Mouse (Mus musculus): ENCODE measurements at regions not wholly inside any gene's neighbourhood (a gene's known extent, or its start where the extent isn't known, plus 50 kb on each side); places are given as distances from the start of the nearest gene placed in this dataset.

- no peak for DNase-seq (ENCODE audit: low spot score in 2 of 2)
Observed at GRCm38 (mm10) chr2:172094159-172094558, 50.9 kb upstream of the Cbln4 start.

GRCm38 (mm10) chr2:172103881-172104655, 60.8 kb upstream of the Cbln4 start:
- no peak for DNase-seq (ENCODE audit: low spot score in 2 of 2)

- DNase-seq (ENCODE audit: low spot score in 2 of 2): no peak
Observed at GRCm38 (mm10) chr2:172105241-172105640, 62.0 kb upstream of the Cbln4 start.

- DNase-seq (ENCODE audit: low spot score in 2 of 2): no peak
Observed at GRCm38 (mm10) chr2:172110706-172111105, 67.4 kb upstream of the Cbln4 start.

- no peak for DNase-seq (ENCODE audit: low spot score in 2 of 2)
Observed at GRCm38 (mm10) chr2:172113639-172114038, 70.4 kb upstream of the Cbln4 start.

GRCm38 (mm10) chr2:172115604-172116206, 72.4 kb upstream of the Cbln4 start:
- no peak for DNase-seq (ENCODE audit: low spot score in 2 of 2)

GRCm38 (mm10) chr2:172127517-172127916, 84.3 kb upstream of the Cbln4 start:
- DNase-seq (ENCODE audit: low spot score in 2 of 2): no peak

GRCm38 (mm10) chr2:172131232-172131631, 88.0 kb upstream of the Cbln4 start:
- peak; percentile 17 to 49 for DNase-seq (ENCODE audit: low spot score in 2 of 2)

GRCm38 (mm10) chr2:172132623-172133332, 89.5 kb upstream of the Cbln4 start:
- peak in 1 of 2 experiments; percentile 13 for DNase-seq (ENCODE audit: low spot score in 2 of 2)

GRCm38 (mm10) chr2:172140080-172140479, 96.8 kb upstream of the Cbln4 start:
- peak in 1 of 2 experiments; percentile 20 for DNase-seq (ENCODE audit: low spot score in 2 of 2)

- no peak for DNase-seq (ENCODE audit: low spot score in 2 of 2)
Observed at GRCm38 (mm10) chr2:172143269-172143668, 100.0 kb upstream of the Cbln4 start.

- no peak for DNase-seq (ENCODE audit: low spot score in 2 of 2)
Observed at GRCm38 (mm10) chr2:172148736-172149135, 99.6 kb upstream of the Mc3r start.

- peak in 1 of 2 experiments; percentile 9 for DNase-seq (ENCODE audit: low spot score in 2 of 2)
Observed at GRCm38 (mm10) chr2:172149734-172150133, 98.6 kb upstream of the Mc3r start.

- no peak for DNase-seq (ENCODE audit: low spot score in 2 of 2)
Observed at GRCm38 (mm10) chr2:172150898-172151297, 97.4 kb upstream of the Mc3r start.

- peak; percentile 9 to 17 for DNase-seq (ENCODE audit: low spot score in 2 of 2)
Observed at GRCm38 (mm10) chr2:172159909-172160308, 88.4 kb upstream of the Mc3r start.

GRCm38 (mm10) chr2:172177371-172177770, 70.9 kb upstream of the Mc3r start:
- DNase-seq (ENCODE audit: low spot score in 2 of 2): no peak

GRCm38 (mm10) chr2:172179301-172179700, 69.0 kb upstream of the Mc3r start:
- no peak for DNase-seq (ENCODE audit: low spot score in 2 of 2)

- DNase-seq (ENCODE audit: low spot score in 2 of 2): no peak
Observed at GRCm38 (mm10) chr2:172197746-172198145, 50.5 kb upstream of the Mc3r start.
